Mouse (Mus musculus) kidney, embryonic 16.5 days (tissue): ENCODE data around the gene Evi5. TPM values are rescaled to one million over a fixed set of nuclear protein-coding genes. Genes with fewer than 3 reads are reported as not detected.

ENCODE experiments used
- ATAC-seq: fragments of 200-750 bp; cut with Nextera tagmentation; 2 replicates; pipeline ENCODE4 v1.8.0; 2017; ENCODE audit warnings: moderate TSS enrichment; ENCODE audit not compliant: low FRiP score, low TSS enrichment
- H3K27ac ChIP-seq: fragments of 300-500 bp; sonication (generic); 2 replicates; pipeline ENCODE4 v1.5.1; 2014; ENCODE audit warnings: low read length
- H3K27me3 ChIP-seq: fragments of 300-500 bp; sonication (generic); 2 replicates; pipeline ENCODE4 v1.6.1; 2014; ENCODE audit warnings: low read length, control low read depth, mixed read lengths; ENCODE audit not compliant: insufficient read depth
- H3K36me3 ChIP-seq: fragments of 300-500 bp; sonication (generic); 2 replicates; pipeline ENCODE4 v1.6.1; 2014; ENCODE audit warnings: low read length, control low read depth, mixed read lengths; ENCODE audit not compliant: insufficient read depth
- H3K4me1 ChIP-seq: fragments of 300-500 bp; sonication (generic); 2 replicates; pipeline ENCODE4 v1.6.1; 2014; ENCODE audit warnings: low read length, control low read depth, mixed read lengths; ENCODE audit not compliant: insufficient read depth
- H3K4me2 ChIP-seq: fragments of 300-500 bp; sonication (generic); replicated peaks from 2 replicates; pipeline ENCODE4 v1.6.1; 2014; ENCODE audit warnings: low read depth, low read length
- H3K4me3 ChIP-seq: fragments of 300-500 bp; sonication (generic); 2 replicates; pipeline ENCODE4 v1.5.1; 2014; ENCODE audit warnings: mild to moderate bottlenecking, low read length
- H3K9ac ChIP-seq: fragments of 300-500 bp; sonication (generic); replicated peaks from 2 replicates; pipeline ENCODE4 v1.6.1; 2014; ENCODE audit warnings: low read length
- H3K9me3 ChIP-seq: fragments of 300-500 bp; sonication (generic); 2 replicates; pipeline ENCODE4 v1.6.1; 2016; ENCODE audit warnings: low read length, control low read depth
- WGBS: fragments of 180-500 bp; shearing (Covaris S2); extraction: QIAGEN DNeasy Blood & Tissue Kit; methylation state at CpG from one replicate; pipeline ENCODE4 v1.1.7; 2014; 5-methylcytosine and 5-hydroxymethylcytosine counted together
- polyA plus RNA-seq: library from polyadenylated mRNA; unstranded; fragments of >200 nt; fragmentation: Nextera tagmentation; extraction: Ambion mirVana; gene quantifications from 2 replicates; pipeline ENCODE4 v1.2.1, GENCODE M21; 2015

Evi5 gene
- 76.5 and 79.9 TPM in 2 replicates for polyA plus RNA-seq

DNA sequence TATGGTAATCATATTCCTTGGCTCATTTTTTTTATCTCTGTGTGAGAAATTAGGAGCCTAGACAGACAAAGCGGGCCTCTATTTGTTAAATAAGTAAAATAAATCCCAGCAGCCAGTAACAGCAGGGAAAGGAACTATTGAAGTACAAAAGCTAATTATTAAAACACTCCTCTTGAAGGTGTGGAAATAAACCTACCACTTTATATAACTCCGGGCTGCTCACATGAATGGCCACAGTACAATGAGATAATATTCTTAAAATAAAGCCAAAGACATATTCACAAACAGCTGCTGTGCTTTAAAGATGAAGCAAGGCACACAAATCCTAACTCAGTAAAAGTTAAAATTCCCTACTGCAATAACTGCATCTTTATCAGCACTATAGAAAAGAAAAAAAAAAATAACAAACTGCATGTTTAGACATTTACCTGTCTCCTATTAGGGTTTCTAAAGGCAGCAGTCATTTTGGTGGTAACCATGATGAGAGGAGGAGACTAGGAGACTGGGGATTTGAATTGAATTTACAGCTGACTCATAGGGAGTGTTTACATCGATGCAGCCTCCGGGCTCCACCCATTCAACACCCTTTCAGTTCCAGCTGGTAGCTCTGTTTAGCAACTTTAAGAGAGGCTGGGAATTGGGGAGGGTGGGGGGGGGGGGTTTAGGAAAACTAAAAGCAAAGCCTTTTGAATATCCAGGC, at the start of gene Evi5:
Gene Evi5 (minus strand): TSS at position 547 of the 700 bp plus-strand sequence.
- Histone ChIP-seq H3K9me3 (no peaks in the 10 kb centered on the region), H3K4me3 (no peak within 1 kb of the TSS), H3K4me2 (no peak within 1 kb of the TSS), H3K27me3 (no peaks in the 10 kb centered on the region), H3K36me3 (no peaks in the 10 kb centered on the region), H3K4me1 (no peaks in the 10 kb centered on the region), H3K27ac (no peak within 1 kb of the TSS), H3K9ac (no peak within 1 kb of the TSS; the same call in 1 of the 2 replicates)
- WGBS, result 40% methylated on average over 4 of the region's 4 CpGs
- ATAC-seq, result 0 out of 2 replicates have a peak, but pooled peaks have one; percentile 75

GRCm38 (mm10) chr5:107924564-107924963, 49.7 kb upstream of the Evi5 start:
- WGBS, result 82% methylated on average over 8 of the region's 8 CpGs
- H3K4me2 ChIP-seq, result no peak overlapping the region
- no peak overlapping the region for H3K4me3 ChIP-seq
- H3K9me3 ChIP-seq, result no peaks in the 10 kb centered on the region
- no peaks in the 10 kb centered on the region for H3K4me1 ChIP-seq
- H3K27ac ChIP-seq, result no peak overlapping the region
- no peak for ATAC-seq
- no peak overlapping the region for H3K9ac ChIP-seq
- H3K36me3 ChIP-seq, result no peaks in the 10 kb centered on the region
- H3K27me3 ChIP-seq, result no peaks in the 10 kb centered on the region

GRCm38 (mm10) chr5:107922836-107923235, 47.9 kb upstream of the Evi5 start:
- Histone ChIP-seq H3K27ac (no peak overlapping the region), H3K4me2 (no peak overlapping the region), H3K27me3 (no peaks in the 10 kb centered on the region), H3K4me3 (no peak overlapping the region), H3K36me3 (no peaks in the 10 kb centered on the region), H3K4me1 (no peaks in the 10 kb centered on the region), H3K9me3 (no peaks in the 10 kb centered on the region), H3K9ac (no peak overlapping the region)
- WGBS, result 92% methylated on average over 1 of the region's 1 CpGs
- no peak for ATAC-seq

DNA sequence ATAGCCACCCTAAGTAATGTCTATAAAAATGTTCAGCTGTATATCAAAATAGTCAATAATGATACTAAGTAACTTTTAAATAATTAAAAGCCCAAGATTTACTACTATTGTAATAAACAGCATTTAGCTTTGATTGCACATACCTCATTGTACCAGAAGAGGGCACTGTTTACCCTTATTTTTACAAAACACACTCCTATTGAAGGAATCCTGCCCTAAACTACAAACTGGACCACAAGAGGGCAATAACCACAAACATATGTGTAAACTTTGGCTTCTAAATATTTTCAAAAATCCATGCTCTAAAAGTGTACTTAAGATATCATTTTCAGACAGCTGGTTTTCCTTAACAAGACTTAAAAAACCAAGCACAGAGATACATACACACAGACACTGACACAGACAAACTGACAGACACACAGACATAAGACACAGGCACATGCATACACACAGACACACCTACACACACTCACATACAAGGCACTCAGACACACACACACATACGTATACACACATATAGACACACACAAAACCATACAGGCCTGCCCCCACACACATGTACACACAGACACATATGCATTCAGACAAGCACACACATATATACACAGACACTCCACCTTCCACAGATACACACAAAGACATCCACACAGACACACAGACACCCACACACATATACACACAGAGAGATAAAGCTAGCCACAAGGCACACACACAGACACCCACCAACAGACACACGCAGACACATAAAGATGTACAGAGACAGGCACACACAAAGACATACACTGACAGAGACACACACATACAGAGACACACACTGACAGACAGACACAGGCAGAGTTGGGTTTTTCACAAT, 46.7 kb upstream of the Evi5 start:
- H3K27me3 ChIP-seq, result no peaks in the 10 kb centered on the region
- WGBS, result 54% methylated on average over 2 of the region's 2 CpGs
- H3K36me3 ChIP-seq, result no peaks in the 10 kb centered on the region
- H3K27ac ChIP-seq, result no peak overlapping the region
- H3K4me2 ChIP-seq, result no peak overlapping the region
- no peak overlapping the region for H3K9ac ChIP-seq
- ATAC-seq, result peak; percentile 31
- H3K4me3 ChIP-seq, result no peak overlapping the region
- no peaks in the 10 kb centered on the region for H3K4me1 ChIP-seq
- H3K9me3 ChIP-seq, result no peaks in the 10 kb centered on the region

DNA sequence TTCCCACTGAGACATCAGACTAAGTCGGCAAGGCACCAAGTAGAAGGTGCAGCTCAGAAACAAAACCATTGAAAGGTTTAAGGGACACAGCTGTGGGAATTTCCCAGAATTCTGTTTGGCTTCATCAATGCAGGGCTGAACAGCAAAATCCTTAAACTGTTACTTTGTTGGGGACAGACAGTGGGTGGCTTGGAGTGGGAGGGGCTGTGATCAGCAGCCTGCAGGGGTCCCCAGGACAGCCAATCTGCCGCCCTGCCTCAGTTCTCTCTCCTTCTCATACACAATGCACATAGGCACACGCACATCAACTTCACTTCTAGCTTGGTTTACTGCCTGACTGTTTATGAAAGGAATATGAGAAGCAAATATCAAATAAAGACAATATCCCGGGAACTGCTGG, 40.4 kb upstream of the Evi5 start:
- H3K36me3 ChIP-seq, result no peaks in the 10 kb centered on the region
- WGBS, result 43% methylated on average over 4 of the region's 4 CpGs
- ATAC-seq, result no peak

GRCm38 (mm10) chr5:107911012-107911411, 36.1 kb upstream of the Evi5 start:
- WGBS, result 84% methylated on average over 5 of the region's 5 CpGs

More for the DNA sequence above, 40.4 kb upstream of the Evi5 start:
- H3K4me3 ChIP-seq, result no peak overlapping the region
- no peak overlapping the region for H3K9ac ChIP-seq
- H3K4me2 ChIP-seq, result no peak overlapping the region
- H3K27me3 ChIP-seq, result no peaks in the 10 kb centered on the region
- no peaks in the 10 kb centered on the region for H3K4me1 ChIP-seq
- no peak overlapping the region for H3K27ac ChIP-seq
- no peaks in the 10 kb centered on the region for H3K9me3 ChIP-seq

DNA sequence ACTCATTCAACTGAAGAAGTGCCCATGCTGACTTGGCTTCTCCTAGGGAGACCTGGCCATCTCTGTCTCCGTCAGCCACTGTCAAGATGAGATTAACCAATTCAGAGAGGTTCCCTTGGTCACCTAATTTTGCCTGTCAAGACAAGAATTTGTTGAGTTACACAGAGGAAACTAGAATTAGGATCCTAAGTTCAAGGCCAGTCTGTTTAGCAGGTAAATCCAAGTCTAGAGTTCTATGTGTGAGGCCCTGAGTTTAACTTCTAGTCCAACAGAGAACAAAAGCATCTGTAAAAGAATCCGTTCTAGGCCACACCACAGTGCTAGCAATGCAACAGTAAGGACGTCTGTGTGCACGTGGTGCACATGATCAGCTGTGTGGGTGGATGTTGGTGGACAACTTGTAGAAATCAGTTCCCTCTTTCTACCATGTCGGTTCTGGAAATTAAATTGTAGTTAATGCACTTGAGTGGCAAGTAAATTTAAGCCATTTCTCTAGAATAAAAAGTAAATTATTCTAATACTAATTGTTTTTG, 35.2 kb upstream of the Evi5 start:
- Histone ChIP-seq H3K36me3 (peaks cover 43% of the 10 kb centered on the region), H3K27ac (no peak overlapping the region), H3K9ac (no peak overlapping the region), H3K4me2 (no peak overlapping the region), H3K9me3 (no peaks in the 10 kb centered on the region), H3K4me3 (no peak overlapping the region), H3K4me1 (no peaks in the 10 kb centered on the region), H3K27me3 (no peaks in the 10 kb centered on the region)
- ATAC-seq, result no peak
- WGBS, result 65% methylated on average over 5 of the region's 5 CpGs

More at GRCm38 (mm10) chr5:107911012-107911411, 36.1 kb upstream of the Evi5 start:
- Histone ChIP-seq H3K27me3 (no peaks in the 10 kb centered on the region), H3K4me3 (no peak overlapping the region), H3K9me3 (no peaks in the 10 kb centered on the region), H3K9ac (no peak overlapping the region), H3K36me3 (peaks cover 34% of the 10 kb centered on the region), H3K4me2 (no peak overlapping the region), H3K4me1 (no peaks in the 10 kb centered on the region), H3K27ac (no peak overlapping the region)
- ATAC-seq, result no peak

DNA sequence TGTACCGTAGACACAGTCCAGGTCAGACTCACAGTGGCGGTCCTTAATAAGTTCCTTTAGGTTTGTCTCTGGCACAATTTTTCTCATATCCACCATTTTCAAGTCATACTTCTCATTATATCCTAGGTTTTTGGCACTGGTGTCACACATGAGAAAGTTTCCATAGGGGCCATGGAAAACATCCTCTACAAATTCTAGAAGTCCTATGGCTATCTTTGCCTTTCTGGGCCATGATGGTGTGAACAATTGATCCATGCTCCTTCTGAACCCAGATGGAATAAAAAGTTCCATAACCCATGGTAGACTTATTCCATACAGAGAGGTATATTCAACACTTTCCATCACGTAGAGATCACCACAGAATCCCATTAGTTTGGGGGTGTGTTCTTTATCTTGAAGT, 34.8 kb upstream of the Evi5 start:
- WGBS, result 87% methylated on average over 3 of the region's 3 CpGs
- Histone ChIP-seq H3K27ac (no peak overlapping the region), H3K9me3 (no peaks in the 10 kb centered on the region), H3K4me2 (no peak overlapping the region), H3K36me3 (peaks cover 48% of the 10 kb centered on the region), H3K4me3 (no peak overlapping the region), H3K9ac (no peak overlapping the region), H3K27me3 (no peaks in the 10 kb centered on the region), H3K4me1 (no peaks in the 10 kb centered on the region)
- ATAC-seq, result no peak

DNA sequence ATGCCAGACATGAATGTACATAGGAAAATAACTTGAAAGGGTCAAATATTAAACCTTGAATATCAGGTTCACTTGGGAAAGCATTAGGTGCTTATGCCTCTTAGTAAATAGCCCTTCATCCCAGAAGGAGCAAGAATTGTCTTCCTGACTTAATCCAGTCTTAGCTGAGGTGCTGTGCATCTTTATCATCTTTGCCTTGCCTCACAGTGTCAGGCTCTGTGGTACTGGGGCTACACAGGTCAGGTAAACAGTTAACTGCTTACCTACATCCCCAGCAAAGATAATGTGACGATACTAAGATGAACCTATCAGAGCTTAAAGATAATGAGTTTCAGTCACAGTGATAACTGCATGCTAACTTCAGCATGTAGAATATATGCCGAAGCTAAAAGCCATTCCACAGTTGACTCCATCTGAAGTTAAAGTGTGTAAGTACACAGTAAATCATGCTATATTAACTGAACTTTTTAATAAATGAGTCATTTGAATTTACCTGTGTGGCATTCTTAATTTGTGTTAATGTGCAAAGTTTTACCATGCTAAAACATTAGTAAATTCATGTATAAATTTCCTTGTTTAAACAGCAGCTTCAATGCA, 33.7 kb upstream of the Evi5 start:
- H3K4me1 ChIP-seq, result no peaks in the 10 kb centered on the region
- no peaks in the 10 kb centered on the region for H3K9me3 ChIP-seq
- H3K36me3 ChIP-seq, result peaks cover 58% of the 10 kb centered on the region
- no peak overlapping the region for H3K27ac ChIP-seq
- no peak overlapping the region for H3K9ac ChIP-seq
- no peaks in the 10 kb centered on the region for H3K27me3 ChIP-seq
- no peak overlapping the region for H3K4me3 ChIP-seq
- 94% methylated on average over 2 of the region's 2 CpGs for WGBS
- ATAC-seq, result no peak
- no peak overlapping the region for H3K4me2 ChIP-seq
